Mouse (Mus musculus): ENCODE results near the gene Rhox2f.
"Not testable (repeated sequence)": the region's sequence is repeated elsewhere in the genome, so short reads cannot be mapped to it uniquely, and the experiment has no call there.

The Rhox2f gene

DNA sequence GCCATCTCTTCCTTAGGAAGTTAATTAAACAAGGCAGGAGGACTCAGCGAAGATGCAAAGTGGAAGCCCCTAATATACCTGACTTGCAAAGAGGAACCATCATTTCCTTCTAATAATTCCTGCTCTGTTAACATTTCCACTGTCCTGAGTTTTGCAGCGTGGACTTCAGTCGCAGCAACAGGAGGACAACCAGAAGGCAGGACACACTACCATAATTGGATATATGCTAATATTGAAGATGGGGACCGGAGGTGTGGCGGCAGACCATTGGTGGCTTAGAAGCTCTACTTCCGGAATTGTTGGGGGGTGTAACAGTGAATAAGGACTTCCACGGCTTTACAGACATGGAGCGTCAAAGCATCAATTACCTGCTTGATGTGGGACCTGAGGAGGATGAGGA is at the start of gene Rhox2f:
Gene Rhox2f, plus strand, starts transcription at position 301 of the 400 bp plus-strand sequence.
- DNase-seq (ENCODE audit: low spot score) = not testable (repeated sequence)

GRCm38 (mm10) chrX:37530152-37530551 is 41.1 kb upstream of the Rhox2f start, which contains the start of gene Rhox2e:
TSS of gene Rhox2e (plus strand) at chrX:37530452.
- not testable (repeated sequence) for DNase-seq (ENCODE audit: low spot score)

GRCm38 (mm10) chrX:37541719-37542118 is 29.5 kb upstream of the Rhox2f start, which contains the start of gene Rhox3e:
TSS of gene Rhox3e (plus strand) at chrX:37542019.
- DNase-seq (ENCODE audit: low spot score) = not testable (repeated sequence)

- DNase-seq (ENCODE audit: low spot score) = not testable (repeated sequence)
Observed at GRCm38 (mm10) chrX:37557112-37557511, 14.1 kb upstream of the Rhox2f start, which contains the start of gene Rhox4e. TSS of gene Rhox4e (plus strand) at chrX:37557412.

- DNase-seq (ENCODE audit: low spot score) = not testable (repeated sequence)
Observed at GRCm38 (mm10) chrX:37572638-37573037, 1.4 kb downstream of the Rhox2f start.

DNA sequence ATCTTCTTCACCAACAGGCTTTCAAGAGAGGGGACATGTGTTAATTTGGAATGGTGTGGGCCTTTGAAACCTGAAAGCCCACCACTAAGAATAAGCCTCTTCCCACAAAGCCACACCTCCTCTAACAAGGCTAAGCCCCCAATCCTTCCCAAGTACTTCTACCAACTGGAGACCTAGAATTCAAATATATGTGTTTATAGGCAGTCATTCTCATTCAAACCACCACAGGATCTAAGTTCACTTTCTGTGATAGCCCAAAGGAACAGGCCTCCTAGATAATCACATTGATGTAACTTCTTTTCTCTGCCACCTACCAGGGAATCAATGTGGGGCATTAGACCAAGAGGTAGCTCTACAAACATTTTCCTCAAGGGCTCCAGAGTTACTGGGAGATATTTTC is 9.5 kb downstream of the Rhox2f start, which contains the start of gene Rhox3f:
Gene Rhox3f, plus strand, starts transcription at position 301 of the 400 bp plus-strand sequence.
- not testable (repeated sequence) for DNase-seq (ENCODE audit: low spot score)

- DNase-seq (ENCODE audit: low spot score) = not testable (repeated sequence)
Observed at GRCm38 (mm10) chrX:37607604-37608003, 36.4 kb downstream of the Rhox2f start, which contains the start of gene Rhox4f. TSS of gene Rhox4f (minus strand) at chrX:37607704.
